Comparison of ENCODE assay signal across 10 mouse cellular contexts in the genomic region with DNA sequence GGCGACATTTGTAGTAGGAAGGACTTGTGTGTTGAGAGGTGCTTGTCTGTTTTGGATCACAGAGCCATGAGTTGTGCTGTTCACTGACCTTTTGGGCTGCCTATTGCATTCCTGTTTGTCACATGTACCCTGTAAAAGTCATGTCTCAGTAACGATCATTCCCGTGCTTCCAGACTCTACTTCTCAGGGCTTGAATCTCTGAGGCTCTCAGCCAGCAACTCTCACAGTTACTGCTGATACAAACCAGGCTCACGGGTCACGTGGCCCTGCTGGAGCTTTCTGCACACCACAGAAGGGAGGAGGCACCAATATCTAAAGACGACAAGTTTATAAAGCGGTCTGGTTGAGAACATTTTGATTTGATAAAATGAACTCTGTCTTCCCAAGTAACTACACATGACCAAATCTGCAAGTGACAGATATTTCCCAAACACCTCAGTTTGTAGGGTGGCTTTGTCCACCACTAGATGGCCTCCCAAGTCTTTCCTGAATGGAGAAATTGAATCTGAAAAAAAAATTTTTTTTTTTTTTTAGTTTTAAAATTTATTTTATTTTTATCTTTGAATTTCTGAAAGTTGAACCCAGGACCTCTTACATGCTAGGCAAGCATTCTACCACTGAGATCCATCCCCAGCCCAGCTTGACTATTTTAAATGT. TPM values are rescaled to one million over a fixed set of nuclear protein-coding genes. Genes with fewer than 3 reads are reported as not detected.
DNase-seq lines count a peak whose midpoint lies in the region; TF ChIP-seq lines count a peak whose summit lies in the region.
"Had no signal": no experiment of that assay in that cellular context is flagged by ENCODE, and none has a peak within 500 bp of the region (broad histone marks: within the 10 kb centered on the region; RNA-seq: fewer than 3 reads in every experiment).

No protein-coding gene starts in this region.

- no peaks in the 10 kb centered on the region for H3K9me3 ChIP-seq in E14TG2a.4 (ENCODE audit: low read length)
- no peaks in the 10 kb centered on the region for H3K9me3 ChIP-seq in midbrain, embryonic 10.5 days (replicated peaks)
- H3K9me3 ChIP-seq: embryonic facial prominence, embryonic 15.5 days; liver, embryonic 13.5 days had no signal

- intact Hi-C loops in gastrocnemius, adult 2 months (cut with DNase I) = loop anchor here (1.0 kb wide), 1 partner anchor 233 kb away; no protein-coding TSS in a partner anchor

- 76% methylated on average over 7 of the region's 7 CpGs for WGBS in midbrain, embryonic 10.5 days

- no peak overlapping the region; the same call in 1 of the 2 replicates for H3K4me3 ChIP-seq in gastrocnemius, adult 2 months
- H3K4me3 ChIP-seq in E14TG2a.4 (replicated peaks; ENCODE audit: low read length) = no peak overlapping the region
- no peak overlapping the region for H3K4me3 ChIP-seq in midbrain, embryonic 10.5 days
- H3K4me3 ChIP-seq: embryonic facial prominence, embryonic 15.5 days; liver, embryonic 13.5 days had no signal

- H3K27me3 ChIP-seq in E14TG2a.4 (ENCODE audit: insufficient read depth, low read length) = peaks cover 5% of the 10 kb centered on the region; the same call in 1 of the 2 replicates
- peaks cover 22% of the 10 kb centered on the region for H3K27me3 ChIP-seq in midbrain, embryonic 10.5 days (ENCODE audit: low read depth, poor library complexity, severe bottlenecking)
- H3K27me3 ChIP-seq: embryonic facial prominence, embryonic 15.5 days; liver, embryonic 13.5 days had no signal

- H3K27ac ChIP-seq in gastrocnemius, adult 2 months = 0 out of 2 replicates have a peak overlapping the region, but pooled peaks have one; percentile 4
- H3K27ac ChIP-seq in midbrain, embryonic 10.5 days (replicated peaks) = no peak overlapping the region
- H3K27ac ChIP-seq: embryonic facial prominence, embryonic 15.5 days; liver, embryonic 13.5 days had no signal

- no peaks in the 10 kb centered on the region for H3K36me3 ChIP-seq in E14TG2a.4 (ENCODE audit: insufficient read depth, low read length)
- H3K36me3 ChIP-seq in midbrain, embryonic 10.5 days = no peaks in the 10 kb centered on the region
- H3K36me3 ChIP-seq: embryonic facial prominence, embryonic 15.5 days; liver, embryonic 13.5 days had no signal

- no peak for DNase-seq in gastrocnemius, adult 2 months
- DNase-seq in gastrocnemius, adult 18-20 months (ENCODE audit: low spot score) = no peak
- DNase-seq in heart, adult 18-20 months = peak; percentile 84 to 89
- peak; percentile 58 to 67 for DNase-seq in kidney, postnatal 4 days
- DNase-seq in cerebellum, adult 8-10 months = no peak
- DNase-seq in layer of hippocampus, postnatal 10 days (ENCODE audit: low spot score in 2 of 2) = no peak
- no peak for DNase-seq in midbrain, embryonic 10.5 days (ENCODE audit: low spot score)
- DNase-seq: liver, embryonic 13.5 days had no signal

- peak; percentile 85 for TF ChIP-seq CTCF in gastrocnemius, adult 2 months (IDR thresholded peaks at IDR 0.05)
- peak; percentile 34 for TF ChIP-seq CTCF in E14TG2a.4 (conservative IDR thresholded peaks at IDR 0.05; ENCODE audit: low read length)

- H3K4me1 ChIP-seq in E14TG2a.4 (replicated peaks; ENCODE audit: low read depth, low read length) = peaks cover 34% of the 10 kb centered on the region
- peaks cover 26% of the 10 kb centered on the region for H3K4me1 ChIP-seq in midbrain, embryonic 10.5 days

RNA-seq across cellular contexts. Expression of gene Akap2, which starts 46.5 kb away (rescaled TPM):
- total RNA-seq in gastrocnemius, adult 2 months (2021) = 10 to 100 TPM; 28.3 to 42.6 TPM
- total RNA-seq in gastrocnemius, adult 18-20 months (2021) = 10 to 100 TPM; 28.7 to 41.5 TPM
- 10 to 100 TPM; 90.7 to 99.5 TPM for total RNA-seq in heart, adult 18-20 months (2021)
- 10 to 100 TPM; 36.8 to 40.9 TPM for total RNA-seq in layer of hippocampus, postnatal 10 days (2021)
- 22.2 and 26.3 TPM in 2 replicates for polyA plus RNA-seq in midbrain, embryonic 10.5 days (2016; fragmentation: Nextera tagmentation; extraction: Ambion mirVana)

Comparison
In these comparisons a context has a peak if more than half of its experiments do, and no peak if none do; other contexts are left out.
1. DNase-seq: peak in heart, adult 18-20 months (2 of 2) and kidney, postnatal 4 days (2 of 2); none in gastrocnemius, adult 2 months (single experiment), gastrocnemius, adult 18-20 months (single experiment), cerebellum, adult 8-10 months (single experiment), layer of hippocampus, postnatal 10 days (0 of 2) and midbrain, embryonic 10.5 days (single experiment).